Mouse (Mus musculus) heart, adult 2 months (tissue): ENCODE data around the gene Per2. TPM values are rescaled to one million over a fixed set of nuclear protein-coding genes. Genes with fewer than 3 reads are reported as not detected.

ENCODE experiments used
- DNase-seq, 2 experiments: peaks; one replicate each; pipeline ENCODE4 v3.0.0; 2021
- H3K27ac ChIP-seq: fragments of 200-600 bp; 2 replicates; pipeline ENCODE4 v1.8.1; 2022
- H3K27me3 ChIP-seq: fragments of 200-500 bp; 2 replicates; pipeline ENCODE4 v1.6.1; 2012; ENCODE audit warnings: mild to moderate bottlenecking, low read length, inconsistent platforms, mixed read lengths; ENCODE audit not compliant: control insufficient read depth, insufficient read depth
- H3K36me3 ChIP-seq: fragments of 200-500 bp; 2 replicates; pipeline ENCODE4 v1.6.1; 2012; ENCODE audit warnings: low read length, inconsistent platforms; ENCODE audit not compliant: control insufficient read depth, insufficient read depth
- H3K4me1 ChIP-seq: fragments of 200-500 bp; 2 replicates; pipeline ENCODE4 v1.6.1; 2011; ENCODE audit warnings: low read length; ENCODE audit not compliant: control insufficient read depth, insufficient read depth
- H3K4me3 ChIP-seq: fragments of 200-600 bp; 2 replicates; pipeline ENCODE4 v1.8.1; 2022
- H3K79me2 ChIP-seq: fragments of 200-500 bp; replicated peaks from 2 replicates; pipeline ENCODE4 v1.6.1; 2012; ENCODE audit warnings: mild to moderate bottlenecking, inconsistent platforms, low read length, moderate library complexity, mixed read lengths; ENCODE audit not compliant: control insufficient read depth, insufficient read depth
- H3K9ac ChIP-seq: fragments of 200-500 bp; 2 replicates; pipeline ENCODE4 v1.6.1; 2012; ENCODE audit warnings: low read depth, mild to moderate bottlenecking, control low read depth, inconsistent platforms, low read length, mixed read lengths
- CTCF ChIP-seq: fragments of 200-600 bp; IDR thresholded peaks from 2 replicates; pipeline ENCODE4 v1.8.1; 2022; ENCODE audit warnings: antibody characterized with exemption, mild to moderate bottlenecking, moderate library complexity
- EP300 ChIP-seq: fragments of 200-500 bp; IDR thresholded peaks from 2 replicates; pipeline ENCODE4 v1.6.1; 2011; ENCODE audit warnings: low read depth, low read length, control low read depth; ENCODE audit not compliant: insufficient read depth
- POLR2A ChIP-seq: fragments of 200-500 bp; IDR thresholded peaks from 2 replicates; pipeline ENCODE4 v1.6.1; 2011; ENCODE audit warnings: mild to moderate bottlenecking, low read depth, low read length, control low read depth; ENCODE audit not compliant: insufficient read depth
- WGBS: fragments of 180-500 bp; shearing (Covaris S2); methylation state at CpG from one replicate; pipeline ENCODE4 v1.1.7; 2018; 5-methylcytosine and 5-hydroxymethylcytosine counted together
- intact Hi-C: fragments of 180-260 bp; cut with DNase I; formaldehyde crosslinking; loops from one replicate; pipeline ENCODE4 v1.15.1; 2025
- polyA plus RNA-seq: library from polyadenylated mRNA; depleted of rRNA; stranded (reverse); fragments of >200 nt; gene quantifications from 2 replicates; pipeline ENCODE4 v1.2.3, GENCODE M21; 2012
- total RNA-seq, 2 experiments: library from RNA; stranded (reverse); gene quantifications; 2 replicates each; pipeline ENCODE4 v1.2.3; 2021

Per2 gene
- total and polyA plus RNA-seq, 3 experiments = 3.8 to 13.8 (median 6.3) TPM

DNA sequence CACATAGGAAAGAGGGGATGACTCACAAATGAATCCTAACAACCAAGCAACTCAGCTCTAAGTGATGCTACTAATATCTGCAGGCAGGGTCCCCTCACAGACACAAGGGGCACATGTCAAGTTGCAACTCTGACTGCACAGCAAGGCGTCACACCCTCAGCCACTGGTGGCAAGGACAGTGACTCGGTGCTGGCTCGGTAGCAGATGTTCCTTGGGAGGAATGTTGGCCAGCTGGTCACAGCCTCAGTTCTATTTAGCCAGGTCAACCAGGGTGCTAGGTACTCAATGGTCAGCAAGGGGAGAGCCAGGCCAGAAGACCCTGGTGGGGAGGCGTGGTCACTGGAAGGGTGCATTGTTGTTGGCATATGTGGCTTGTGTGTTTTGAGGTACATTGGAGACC is 51.3 kb downstream of the Per2 start:
- WGBS = 65% methylated on average over 4 of the region's 4 CpGs
- H3K4me1 ChIP-seq = peaks cover 2% of the 10 kb centered on the region
- H3K9ac ChIP-seq = no peak overlapping the region
- DNase-seq = no peak
- TF ChIP-seq POLR2A = no peak
- no peak for TF ChIP-seq EP300
- TF ChIP-seq CTCF = no peak
- no peaks in the 10 kb centered on the region for H3K36me3 ChIP-seq
- intact Hi-C loops = no loop called here
- no peak overlapping the region for H3K4me3 ChIP-seq
- no peaks in the 10 kb centered on the region for H3K79me2 ChIP-seq
- H3K27ac ChIP-seq = no peak overlapping the region
- no peaks in the 10 kb centered on the region for H3K27me3 ChIP-seq

DNA sequence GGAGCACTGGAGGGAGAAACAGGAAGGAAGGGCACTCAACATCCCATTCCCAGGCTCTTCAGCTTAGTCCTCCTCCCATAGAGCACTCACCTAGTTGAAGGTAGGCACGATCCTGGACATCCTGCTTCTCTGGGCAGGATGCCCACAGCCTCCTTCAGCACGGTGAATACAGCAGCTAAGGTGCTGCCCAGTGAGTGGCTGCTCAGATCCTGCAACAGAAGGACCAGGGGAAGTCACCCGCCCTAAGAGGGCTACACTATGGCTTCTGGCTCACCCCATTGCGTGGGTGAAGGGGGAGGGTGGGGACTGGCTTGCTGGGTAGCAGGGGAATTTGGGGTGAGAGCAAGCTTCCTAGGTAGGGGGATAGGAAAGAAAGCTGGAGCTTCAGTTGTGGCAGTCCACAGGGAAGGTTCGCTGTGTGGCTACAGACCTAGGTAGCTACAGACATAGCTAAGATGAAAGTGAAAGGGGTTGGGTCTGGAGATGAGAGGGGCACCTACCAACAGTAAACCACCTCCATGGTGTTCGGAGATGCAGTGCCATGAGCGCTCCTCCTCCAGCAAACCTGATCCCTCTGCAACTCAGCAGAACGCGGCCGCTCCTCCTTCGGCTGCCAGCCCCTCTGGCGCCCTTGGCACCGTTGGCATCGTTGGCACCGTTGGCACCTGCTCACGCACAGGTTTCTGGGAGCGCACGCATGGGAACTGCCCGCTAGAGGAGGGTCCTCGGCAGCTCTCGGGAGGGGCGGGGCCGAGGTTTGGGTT is 53.5 kb downstream of the Per2 start:
- Histone ChIP-seq H3K36me3 (no peaks in the 10 kb centered on the region), H3K4me1 (no peaks in the 10 kb centered on the region), H3K79me2 (no peaks in the 10 kb centered on the region), H3K4me3 (no peak overlapping the region), H3K9ac (no peak overlapping the region), H3K27me3 (no peaks in the 10 kb centered on the region), H3K27ac (no peak overlapping the region)
- intact Hi-C loops = no loop called here
- DNase-seq = peak in 1 of 2 experiments; percentile 41
- TF ChIP-seq POLR2A = no peak
- TF ChIP-seq CTCF = no peak
- no peak for TF ChIP-seq EP300
- WGBS = 53% methylated on average over 23 of the region's 23 CpGs

DNA sequence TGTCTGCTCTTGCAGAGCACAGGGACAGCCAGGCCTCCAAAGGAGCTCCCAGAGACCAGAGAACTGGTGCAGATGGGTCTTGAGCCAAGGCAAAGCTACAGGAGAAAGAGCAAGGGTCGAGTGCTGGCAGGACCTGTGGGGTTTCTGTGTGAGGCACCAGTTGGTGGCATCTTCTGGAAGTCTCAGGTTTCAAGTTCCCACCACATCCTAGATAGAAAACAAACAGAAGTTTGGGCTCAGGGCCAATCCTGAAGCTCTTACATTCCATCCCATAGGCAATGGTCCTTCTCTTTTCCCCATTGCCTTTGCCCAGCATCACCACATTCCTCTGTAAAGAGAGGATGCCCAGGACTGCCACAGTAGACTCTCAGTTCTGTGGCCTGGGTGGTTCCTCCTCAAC is 54.1 kb downstream of the Per2 start:
- WGBS = 4% methylated on average over 1 of the region's 1 CpGs
- no peak overlapping the region for H3K27ac ChIP-seq
- intact Hi-C loops = no loop called here
- H3K27me3 ChIP-seq = no peaks in the 10 kb centered on the region
- no peak overlapping the region for H3K9ac ChIP-seq
- H3K4me3 ChIP-seq = no peak overlapping the region
- H3K4me1 ChIP-seq = no peaks in the 10 kb centered on the region
- H3K79me2 ChIP-seq = no peaks in the 10 kb centered on the region
- no peak for DNase-seq
- H3K36me3 ChIP-seq = no peaks in the 10 kb centered on the region
- TF ChIP-seq CTCF (no peak), EP300 (no peak), POLR2A (no peak)

DNA sequence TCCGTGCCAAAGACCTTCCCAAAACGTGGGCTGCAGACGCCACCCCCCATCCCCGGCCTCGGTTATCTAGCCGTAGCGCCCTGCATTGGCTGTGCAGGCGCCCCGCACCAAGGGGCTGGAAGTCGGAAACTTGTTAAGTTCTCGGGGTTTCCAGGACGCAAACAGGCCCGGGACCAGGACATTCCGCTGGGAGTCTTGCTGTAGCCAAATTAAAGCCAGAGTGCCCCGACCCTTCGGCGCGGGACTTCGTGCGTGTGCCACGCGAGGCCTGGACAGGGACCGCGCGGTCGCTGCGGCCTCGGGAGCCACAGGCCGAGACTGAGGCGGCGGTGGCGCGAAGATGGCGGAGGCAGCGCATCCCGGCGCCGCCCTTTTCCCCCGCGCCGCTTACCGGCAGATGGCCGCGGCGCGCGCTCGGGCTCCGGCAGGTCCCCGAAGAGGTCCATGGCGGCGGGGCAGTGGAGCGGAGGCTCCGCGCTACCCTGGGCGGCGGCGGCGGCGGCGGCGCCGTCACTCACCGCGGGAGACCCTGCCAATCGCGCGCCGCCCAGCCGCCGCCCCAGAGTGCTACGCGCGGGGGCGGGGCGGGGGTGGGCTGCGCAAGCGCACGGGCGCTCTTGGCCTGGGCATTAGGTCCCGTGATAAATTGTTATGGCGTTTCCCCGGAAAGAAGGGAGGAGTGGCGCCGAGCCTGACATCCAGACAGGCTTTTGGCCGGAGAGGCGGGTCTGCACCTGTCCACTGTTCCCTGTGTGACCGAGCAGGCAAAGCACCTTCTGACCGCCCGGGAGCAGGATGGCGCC is 60.7 kb downstream of the Per2 start, which contains the start of gene Ilkap:
Gene Ilkap (minus strand): TSS at position 556 of the 803 bp plus-strand sequence.
- TF ChIP-seq POLR2A (peak; percentile 85), CTCF (no peak), EP300 (peak; percentile 69; the same call in 1 of the 2 replicates)
- H3K27ac ChIP-seq = peak within 1 kb of the TSS; percentile 95
- peaks cover 2% of the 10 kb centered on the region for H3K79me2 ChIP-seq
- H3K9ac ChIP-seq = peak within 1 kb of the TSS; percentile 95
- intact Hi-C loops = loop anchor here (2.0 kb wide), 1 partner anchor 14 kb away; no protein-coding TSS in a partner anchor
- no peaks in the 10 kb centered on the region for H3K27me3 ChIP-seq
- H3K4me3 ChIP-seq = peak within 1 kb of the TSS; percentile 80
- DNase-seq = peak; percentile 89 to 92
- under 1% methylated on average over 86 of the region's 91 CpGs for WGBS
- peaks cover 4% of the 10 kb centered on the region for H3K4me1 ChIP-seq
- H3K36me3 ChIP-seq = peaks cover 12% of the 10 kb centered on the region

DNA sequence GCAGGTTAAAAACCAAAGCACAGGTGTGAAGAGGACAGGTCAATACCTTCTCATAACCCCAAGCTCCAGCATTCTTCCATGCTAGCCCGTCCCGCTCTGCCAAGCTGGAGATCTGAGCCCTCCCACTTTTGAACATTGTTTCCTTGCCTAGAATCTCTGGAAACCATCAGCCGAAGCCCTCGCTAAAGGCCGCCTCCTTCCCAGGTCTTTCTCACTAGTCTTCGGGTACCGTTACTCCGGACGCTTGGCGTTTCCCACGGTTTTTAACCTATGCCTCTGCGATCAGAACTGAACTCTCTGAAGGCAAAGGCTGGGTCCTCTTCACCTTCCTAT is 61.2 kb downstream of the Per2 start:
- under 1% methylated on average over 12 of the region's 12 CpGs for WGBS
- peak in 1 of 2 experiments; percentile 31 for DNase-seq
- peaks cover 4% of the 10 kb centered on the region for H3K4me1 ChIP-seq
- H3K9ac ChIP-seq = peak overlapping the region; percentile 90
- intact Hi-C loops = loop anchor here (2.0 kb wide), 1 partner anchor 15 kb away; no protein-coding TSS in a partner anchor
- TF ChIP-seq CTCF = no peak
- no peak for TF ChIP-seq POLR2A
- no peak for TF ChIP-seq EP300
- H3K79me2 ChIP-seq = peaks cover 2% of the 10 kb centered on the region
- H3K27ac ChIP-seq = peak overlapping the region; percentile 95
- H3K27me3 ChIP-seq = no peaks in the 10 kb centered on the region
- H3K36me3 ChIP-seq = peaks cover 12% of the 10 kb centered on the region
- H3K4me3 ChIP-seq = peak overlapping the region; percentile 80

DNA sequence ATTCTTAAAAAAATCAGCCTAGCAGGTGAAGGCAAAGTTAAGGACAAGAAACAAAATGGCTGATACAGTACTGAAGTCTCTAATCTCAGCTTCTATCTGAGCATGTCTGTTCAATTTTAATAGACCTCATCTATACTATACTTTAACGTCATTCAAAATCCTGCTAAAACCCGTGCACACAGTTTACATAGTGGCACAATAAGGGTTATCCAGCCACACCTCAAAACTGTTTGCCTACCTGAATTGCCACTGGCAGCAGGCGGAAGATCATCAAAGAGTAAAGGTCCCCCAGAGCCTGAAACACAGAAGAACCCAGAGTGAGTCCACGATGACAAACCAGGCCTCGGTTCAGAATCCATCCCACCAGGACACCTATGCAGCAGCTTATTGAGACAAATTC is 68.8 kb downstream of the Per2 start:
- Histone ChIP-seq H3K9ac (no peak overlapping the region), H3K4me3 (no peak overlapping the region), H3K36me3 (peaks cover 2% of the 10 kb centered on the region; the same call in 1 of the 2 replicates), H3K4me1 (no peaks in the 10 kb centered on the region; the same call in 1 of the 2 replicates), H3K27me3 (no peaks in the 10 kb centered on the region), H3K27ac (no peak overlapping the region), H3K79me2 (peaks cover 1% of the 10 kb centered on the region)
- intact Hi-C loops = no loop called here
- DNase-seq = no peak
- TF ChIP-seq POLR2A (no peak), EP300 (no peak), CTCF (no peak)
- 96% methylated on average over 5 of the region's 5 CpGs for WGBS
